Mouse (Mus musculus): Measurements from ENCODE around the gene Dek. TPM values are rescaled to one million over a fixed set of nuclear protein-coding genes. Genes with fewer than 3 reads are reported as not detected.

Gene Dek
- polyA plus RNA-seq, 1 experiment from 2014 or later = 152 TPM

Other genes with a start within 250 kb of the Dek start
- gene Kif13a, start 176.3 kb downstream of the Dek start, polyA plus RNA-seq (2015; fragmentation: Nextera tagmentation; extraction: Ambion mirVana) = 22.9 and 32.9 TPM in 2 replicates
- gene Nhlrc1, start 91.4 kb downstream of the Dek start, polyA plus RNA-seq (2015; fragmentation: Nextera tagmentation; extraction: Ambion mirVana) = 3.8 and 4.1 TPM in 2 replicates
- 6.6 and 7.0 TPM in 2 replicates for gene Kdm1b, start 62.7 kb downstream of the Dek start, polyA plus RNA-seq (2015; fragmentation: Nextera tagmentation; extraction: Ambion mirVana)
- gene Tpmt, start 61.5 kb downstream of the Dek start, polyA plus RNA-seq (2015; fragmentation: Nextera tagmentation; extraction: Ambion mirVana) = 11.9 and 13.1 TPM in 2 replicates
- 1.4 TPM in 2 replicates for gene Rnf144b, start 16.5 kb upstream of the Dek start, polyA plus RNA-seq (2015; fragmentation: Nextera tagmentation; extraction: Ambion mirVana)

Data from heart, embryonic 13.5 days (tissue).